Mouse (Mus musculus): ENCODE results near the gene Ints13.

- TF ChIP-seq ZNF384 (IDR thresholded peaks at IDR 0.05; ENCODE audit: low read depth, low read length) (no peak), ZC3H11A (IDR thresholded peaks at IDR 0.05; ENCODE audit: borderline replicate concordance, low read depth, low read length) (no peak), CHD2 (IDR thresholded peaks at IDR 0.05; ENCODE audit: low read depth, low read length) (no peak), HCFC1 (IDR thresholded peaks at IDR 0.05; ENCODE audit: borderline replicate concordance, insufficient read depth, low read length) (no peak)
Measured at GRCm38 (mm10) chr6:146538661-146539060, 39.0 kb downstream of the Ints13 start.
